Mouse (Mus musculus): Measurements from ENCODE around the gene Retreg1. TPM values are rescaled to one million over a fixed set of nuclear protein-coding genes. Genes with fewer than 3 reads are reported as not detected.
A peak's percentile ranks its signal among the peaks of the same experiment; 100 is the strongest.

Gene Retreg1
- polyA plus RNA-seq, 1 experiment, result not detected

GRCm38 (mm10) chr15:25928831-25929230 lies 85.9 kb downstream of the Retreg1 start:
- peaks cover 28% of the 10 kb centered on the region for H3K4me1 ChIP-seq (ENCODE audit: control insufficient read depth, insufficient read depth, low read length)
- H3K27ac ChIP-seq (ENCODE audit: insufficient read depth, low read depth, low read length), result no peak overlapping the region
- WGBS, result 73% methylated on average over 5 of the region's 5 CpGs
- H3K4me3 ChIP-seq (ENCODE audit: insufficient read depth, low read depth, low read length), result no peak overlapping the region
- TF ChIP-seq POLR2A (IDR thresholded peaks at IDR 0.05; ENCODE audit: insufficient read depth, low read depth, low read length) (no peak), CTCF (IDR thresholded peaks at IDR 0.05; ENCODE audit: insufficient read depth, low read depth, low read length) (no peak)

- peaks cover 32% of the 10 kb centered on the region for H3K4me1 ChIP-seq (ENCODE audit: control insufficient read depth, insufficient read depth, low read length)
- 0 out of 2 replicates have a peak overlapping the region, but pooled peaks have one; percentile 1 for H3K27ac ChIP-seq (ENCODE audit: insufficient read depth, low read depth, low read length)
- TF ChIP-seq CTCF (IDR thresholded peaks at IDR 0.05; ENCODE audit: insufficient read depth, low read depth, low read length), result no peak
- TF ChIP-seq POLR2A (IDR thresholded peaks at IDR 0.05; ENCODE audit: insufficient read depth, low read depth, low read length), result no peak
- H3K4me3 ChIP-seq (ENCODE audit: insufficient read depth, low read depth, low read length), result no peak overlapping the region
- 79% methylated on average over 11 of the region's 11 CpGs for WGBS
Observed at GRCm38 (mm10) chr15:25929518-25929917, 86.5 kb downstream of the Retreg1 start.

- H3K27ac ChIP-seq (ENCODE audit: insufficient read depth, low read depth, low read length), result no peak overlapping the region
Observed at GRCm38 (mm10) chr15:25929936-25930335, 87.0 kb downstream of the Retreg1 start.

GRCm38 (mm10) chr15:25930657-25931056 lies 87.7 kb downstream of the Retreg1 start:
- Histone ChIP-seq H3K4me1 (ENCODE audit: control insufficient read depth, insufficient read depth, low read length) (peaks cover 34% of the 10 kb centered on the region), H3K27ac (ENCODE audit: insufficient read depth, low read depth, low read length) (no peak overlapping the region), H3K4me3 (ENCODE audit: insufficient read depth, low read depth, low read length) (no peak overlapping the region)
- TF ChIP-seq POLR2A (IDR thresholded peaks at IDR 0.05; ENCODE audit: insufficient read depth, low read depth, low read length) (no peak), CTCF (IDR thresholded peaks at IDR 0.05; ENCODE audit: insufficient read depth, low read depth, low read length) (no peak)
- 93% methylated on average over 5 of the region's 5 CpGs for WGBS

More at GRCm38 (mm10) chr15:25929936-25930335, 87.0 kb downstream of the Retreg1 start:
- WGBS, result 53% methylated on average over 10 of the region's 10 CpGs
- peaks cover 32% of the 10 kb centered on the region for H3K4me1 ChIP-seq (ENCODE audit: control insufficient read depth, insufficient read depth, low read length)
- H3K4me3 ChIP-seq (ENCODE audit: insufficient read depth, low read depth, low read length), result no peak overlapping the region
- no peak for TF ChIP-seq POLR2A (IDR thresholded peaks at IDR 0.05; ENCODE audit: insufficient read depth, low read depth, low read length)
- TF ChIP-seq CTCF (IDR thresholded peaks at IDR 0.05; ENCODE audit: insufficient read depth, low read depth, low read length), result no peak

- Histone ChIP-seq H3K4me1 (ENCODE audit: control insufficient read depth, insufficient read depth, low read length) (peaks cover 34% of the 10 kb centered on the region), H3K27ac (ENCODE audit: insufficient read depth, low read depth, low read length) (no peak overlapping the region), H3K4me3 (ENCODE audit: insufficient read depth, low read depth, low read length) (no peak overlapping the region)
- TF ChIP-seq POLR2A (IDR thresholded peaks at IDR 0.05; ENCODE audit: insufficient read depth, low read depth, low read length) (no peak), CTCF (IDR thresholded peaks at IDR 0.05; ENCODE audit: insufficient read depth, low read depth, low read length) (no peak)
- 83% methylated on average over 9 of the region's 9 CpGs for WGBS
Observed at GRCm38 (mm10) chr15:25932497-25932896, 89.5 kb downstream of the Retreg1 start.

GRCm38 (mm10) chr15:25932937-25933684 lies 90.1 kb downstream of the Retreg1 start:
- Histone ChIP-seq H3K4me1 (ENCODE audit: control insufficient read depth, insufficient read depth, low read length) (peaks cover 32% of the 10 kb centered on the region), H3K4me3 (ENCODE audit: insufficient read depth, low read depth, low read length) (no peak overlapping the region), H3K27ac (ENCODE audit: insufficient read depth, low read depth, low read length) (no peak overlapping the region)
- no peak for TF ChIP-seq CTCF (IDR thresholded peaks at IDR 0.05; ENCODE audit: insufficient read depth, low read depth, low read length)
- TF ChIP-seq POLR2A (IDR thresholded peaks at IDR 0.05; ENCODE audit: insufficient read depth, low read depth, low read length), result no peak
- WGBS, result 39% methylated on average over 16 of the region's 16 CpGs

GRCm38 (mm10) chr15:25933685-25934108 lies 90.7 kb downstream of the Retreg1 start:
- WGBS, result 72% methylated on average over 7 of the region's 7 CpGs
- no peak overlapping the region for H3K4me3 ChIP-seq (ENCODE audit: insufficient read depth, low read depth, low read length)
- no peak for TF ChIP-seq POLR2A (IDR thresholded peaks at IDR 0.05; ENCODE audit: insufficient read depth, low read depth, low read length)
- peaks cover 29% of the 10 kb centered on the region for H3K4me1 ChIP-seq (ENCODE audit: control insufficient read depth, insufficient read depth, low read length)
- H3K27ac ChIP-seq (ENCODE audit: insufficient read depth, low read depth, low read length), result no peak overlapping the region

- H3K4me1 ChIP-seq (ENCODE audit: control insufficient read depth, insufficient read depth, low read length), result peaks cover 28% of the 10 kb centered on the region
- H3K27ac ChIP-seq (ENCODE audit: insufficient read depth, low read depth, low read length), result no peak overlapping the region
- no peak overlapping the region for H3K4me3 ChIP-seq (ENCODE audit: insufficient read depth, low read depth, low read length)
- TF ChIP-seq CTCF (IDR thresholded peaks at IDR 0.05; ENCODE audit: insufficient read depth, low read depth, low read length), result no peak
- no peak for TF ChIP-seq POLR2A (IDR thresholded peaks at IDR 0.05; ENCODE audit: insufficient read depth, low read depth, low read length)
- WGBS, result 63% methylated on average over 7 of the region's 7 CpGs
Observed at GRCm38 (mm10) chr15:25934411-25934810, 91.4 kb downstream of the Retreg1 start.

- H3K4me1 ChIP-seq (ENCODE audit: control insufficient read depth, insufficient read depth, low read length), result peaks cover 22% of the 10 kb centered on the region
- H3K4me3 ChIP-seq (ENCODE audit: insufficient read depth, low read depth, low read length), result no peak overlapping the region
- no peak overlapping the region for H3K27ac ChIP-seq (ENCODE audit: insufficient read depth, low read depth, low read length)
- no peak for TF ChIP-seq CTCF (IDR thresholded peaks at IDR 0.05; ENCODE audit: insufficient read depth, low read depth, low read length)
- no peak for TF ChIP-seq POLR2A (IDR thresholded peaks at IDR 0.05; ENCODE audit: insufficient read depth, low read depth, low read length)
- WGBS, result 88% methylated on average over 7 of the region's 7 CpGs
Observed at GRCm38 (mm10) chr15:25938496-25938895, 95.5 kb downstream of the Retreg1 start.

Measured in olfactory bulb, adult 2 months (tissue).